Mouse (Mus musculus) hindbrain, embryonic 13.5 days (tissue): ENCODE data around the gene Zfp189. TPM values are rescaled to one million over a fixed set of nuclear protein-coding genes. Genes with fewer than 3 reads are reported as not detected.
A peak's percentile ranks its signal among the peaks of the same experiment; 100 is the strongest.
"Not testable (repeated sequence)": the region's sequence is repeated elsewhere in the genome, so short reads cannot be mapped to it uniquely, and the experiment has no call there.

Source experiments
- ATAC-seq: fragments of 200-750 bp; cut with Nextera tagmentation; 2 replicates; pipeline ENCODE4 v1.8.0; 2017; ENCODE audit warnings: moderate TSS enrichment; ENCODE audit not compliant: low FRiP score
- H3K27ac ChIP-seq: fragments of 300-500 bp; sonication (generic); 2 replicates; pipeline ENCODE4 v1.5.1; 2015; ENCODE audit warnings: inconsistent platforms, mild to moderate bottlenecking, moderate library complexity
- H3K27me3 ChIP-seq: fragments of 300-500 bp; sonication (generic); 2 replicates; pipeline ENCODE4 v1.6.1; 2015; ENCODE audit warnings: mild to moderate bottlenecking, inconsistent platforms
- H3K36me3 ChIP-seq: fragments of 300-500 bp; sonication (generic); 2 replicates; pipeline ENCODE4 v1.6.1; 2015; ENCODE audit warnings: mild to moderate bottlenecking, inconsistent platforms
- H3K4me1 ChIP-seq: fragments of 300-500 bp; sonication (generic); replicated peaks from 2 replicates; pipeline ENCODE4 v1.6.1; 2015; ENCODE audit warnings: inconsistent platforms
- H3K4me2 ChIP-seq: fragments of 300-500 bp; sonication (generic); 2 replicates; pipeline ENCODE4 v1.6.1; 2015; ENCODE audit warnings: inconsistent platforms, mild to moderate bottlenecking, moderate library complexity
- H3K4me3 ChIP-seq: fragments of 300-500 bp; sonication (generic); 2 replicates; pipeline ENCODE4 v1.5.1; 2015; ENCODE audit warnings: mild to moderate bottlenecking, inconsistent platforms
- H3K9ac ChIP-seq: fragments of 300-500 bp; sonication (generic); 2 replicates; pipeline ENCODE4 v1.6.1; 2015; ENCODE audit warnings: mild to moderate bottlenecking, inconsistent platforms
- H3K9me3 ChIP-seq: fragments of 300-500 bp; sonication (generic); 2 replicates; pipeline ENCODE4 v1.6.1; 2016; ENCODE audit warnings: inconsistent platforms
- WGBS: fragments of 180-500 bp; shearing (Covaris S2); methylation state at CpG from one replicate; pipeline ENCODE4 v1.1.7; 2015; 5-methylcytosine and 5-hydroxymethylcytosine counted together
- polyA plus RNA-seq: library from polyadenylated mRNA; unstranded; fragments of >200 nt; fragmentation: Nextera tagmentation; extraction: Ambion mirVana; gene quantifications from 2 replicates; pipeline ENCODE4 v1.2.1, GENCODE M21; 2015

The Zfp189 gene
- polyA plus RNA-seq: 13.5 and 13.7 TPM in 2 replicates

DNA sequence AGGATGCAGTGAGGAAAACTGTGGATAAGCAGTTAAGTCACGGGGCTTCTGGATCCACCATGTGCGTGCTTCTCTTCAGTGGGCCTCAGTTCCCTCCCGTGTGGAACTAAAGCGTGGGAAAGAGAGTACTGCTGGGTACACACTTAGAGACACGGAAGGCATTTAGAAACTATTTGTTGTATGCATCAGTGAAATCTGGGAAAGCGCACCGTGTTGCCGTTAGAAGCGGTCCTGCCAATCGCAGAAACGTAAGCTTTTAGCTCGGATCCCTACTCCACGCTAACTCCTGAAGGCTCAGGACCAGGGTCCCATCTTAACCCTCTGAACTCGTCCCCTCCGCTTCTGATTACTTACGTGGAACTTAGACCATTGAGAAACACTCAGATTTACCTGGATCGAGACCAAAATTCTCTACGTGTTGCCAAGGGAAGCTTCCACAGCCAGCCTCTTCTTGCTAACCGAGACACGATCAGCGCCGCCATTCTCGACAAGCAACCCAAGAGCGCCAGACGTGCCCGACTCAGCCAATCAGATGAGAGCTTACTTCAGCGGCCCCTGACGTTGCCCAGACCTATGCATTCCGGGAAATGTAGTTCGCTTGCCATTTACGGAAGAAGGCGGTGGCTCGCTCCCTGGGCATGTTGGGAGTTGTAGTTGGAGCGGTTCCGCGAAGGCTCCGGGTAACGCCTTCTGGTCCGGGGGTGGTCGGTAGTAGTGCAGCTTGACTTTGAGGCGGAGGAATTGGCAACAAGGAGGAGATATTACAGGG is at the start of gene Zfp189, which contains the start of gene Mrpl50:
Gene Zfp189 (plus strand): TSS at position 605 of the 769 bp plus-strand sequence.
Gene Mrpl50 (minus strand): TSS at position 522 of the 769 bp plus-strand sequence.
- Histone ChIP-seq H3K4me2 (peak within 1 kb of the TSS; percentile 79), H3K9ac (peak within 1 kb of the TSS; percentile 84), H3K36me3 (peaks cover 18% of the 10 kb centered on the region), H3K27ac (peak within 1 kb of the TSS; percentile 69), H3K4me3 (peak within 1 kb of the TSS; percentile 61), H3K27me3 (no peaks in the 10 kb centered on the region), H3K4me1 (peaks cover 37% of the 10 kb centered on the region), H3K9me3 (no peaks in the 10 kb centered on the region)
- WGBS: under 1% methylated on average over 41 of the region's 41 CpGs
- peak; percentile 99 for ATAC-seq

DNA sequence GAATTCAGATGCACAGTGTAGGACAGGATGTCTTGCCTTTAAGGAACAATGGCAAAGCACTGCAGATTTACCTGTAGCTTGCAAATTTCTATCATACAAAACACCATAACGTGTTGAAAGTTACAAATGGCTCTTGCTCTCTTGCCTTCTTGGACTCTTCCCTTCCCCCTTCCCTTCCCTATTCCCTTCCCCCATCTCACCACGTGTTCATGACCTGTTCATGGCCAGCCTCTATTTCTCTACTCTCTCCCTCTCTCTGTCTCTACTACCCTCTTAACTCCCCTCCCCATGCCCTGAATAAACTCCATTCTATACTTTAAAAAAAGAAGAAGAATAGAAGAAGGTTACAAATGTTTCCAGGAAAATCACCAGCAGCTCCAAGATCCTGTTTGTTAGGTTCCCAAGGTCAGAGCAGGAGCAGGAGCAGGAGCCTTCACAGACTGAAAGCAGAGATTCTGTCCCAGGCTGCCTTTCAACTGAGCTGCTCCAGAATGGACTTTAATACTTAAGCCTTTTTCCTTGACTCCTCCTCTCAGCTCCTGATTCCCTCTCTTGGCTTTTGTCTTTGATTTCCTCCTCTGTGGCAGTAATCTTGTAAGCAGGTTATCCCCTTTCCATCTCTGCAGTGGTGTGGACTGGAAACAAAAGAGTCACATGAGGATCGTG is 47.4 kb upstream of the Zfp189 start, which contains the start of gene Acnat1:
Gene Acnat1 (minus strand): TSS at position 478 of the 666 bp plus-strand sequence.
- WGBS: 59% methylated on average over 3 of the region's 3 CpGs
- H3K27me3 ChIP-seq: no peaks in the 10 kb centered on the region
- ATAC-seq: no peak

DNA sequence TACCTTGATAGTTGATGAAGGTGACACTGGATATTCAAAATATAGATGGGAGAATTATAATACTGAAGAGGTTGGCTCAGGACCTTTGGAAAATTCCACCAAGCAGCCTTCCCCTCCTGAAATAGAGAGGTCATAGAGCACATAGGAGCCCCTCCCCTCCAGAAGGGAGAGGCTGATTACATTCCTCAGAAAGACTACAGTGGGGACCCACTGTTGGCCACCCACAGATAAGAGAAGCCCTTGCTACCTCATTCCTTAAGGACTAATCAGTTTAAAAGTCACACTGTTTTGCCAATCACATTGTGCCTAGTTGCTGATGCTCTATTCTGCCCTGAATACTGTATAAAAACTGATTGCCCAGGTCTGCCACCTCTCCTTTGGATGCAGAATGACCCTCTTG is 46.4 kb upstream of the Zfp189 start:
- Histone ChIP-seq H3K4me2 (no peak overlapping the region), H3K36me3 (no peaks in the 10 kb centered on the region), H3K4me3 (no peak overlapping the region), H3K27ac (no peak overlapping the region), H3K9ac (no peak overlapping the region), H3K4me1 (peaks cover 6% of the 10 kb centered on the region; the same call in 1 of the 2 replicates), H3K27me3 (no peaks in the 10 kb centered on the region), H3K9me3 (no peaks in the 10 kb centered on the region)
- ATAC-seq: no peak

More for the DNA sequence above, 47.4 kb upstream of the Zfp189 start, which contains the start of gene Acnat1:
- H3K4me1 ChIP-seq: peaks cover 5% of the 10 kb centered on the region; the same call in 1 of the 2 replicates
- H3K27ac ChIP-seq: no peak within 1 kb of the TSS
- no peak within 1 kb of the TSS for H3K4me3 ChIP-seq
- no peaks in the 10 kb centered on the region for H3K9me3 ChIP-seq
- H3K36me3 ChIP-seq: no peaks in the 10 kb centered on the region
- no peak within 1 kb of the TSS for H3K4me2 ChIP-seq
- no peak within 1 kb of the TSS for H3K9ac ChIP-seq

DNA sequence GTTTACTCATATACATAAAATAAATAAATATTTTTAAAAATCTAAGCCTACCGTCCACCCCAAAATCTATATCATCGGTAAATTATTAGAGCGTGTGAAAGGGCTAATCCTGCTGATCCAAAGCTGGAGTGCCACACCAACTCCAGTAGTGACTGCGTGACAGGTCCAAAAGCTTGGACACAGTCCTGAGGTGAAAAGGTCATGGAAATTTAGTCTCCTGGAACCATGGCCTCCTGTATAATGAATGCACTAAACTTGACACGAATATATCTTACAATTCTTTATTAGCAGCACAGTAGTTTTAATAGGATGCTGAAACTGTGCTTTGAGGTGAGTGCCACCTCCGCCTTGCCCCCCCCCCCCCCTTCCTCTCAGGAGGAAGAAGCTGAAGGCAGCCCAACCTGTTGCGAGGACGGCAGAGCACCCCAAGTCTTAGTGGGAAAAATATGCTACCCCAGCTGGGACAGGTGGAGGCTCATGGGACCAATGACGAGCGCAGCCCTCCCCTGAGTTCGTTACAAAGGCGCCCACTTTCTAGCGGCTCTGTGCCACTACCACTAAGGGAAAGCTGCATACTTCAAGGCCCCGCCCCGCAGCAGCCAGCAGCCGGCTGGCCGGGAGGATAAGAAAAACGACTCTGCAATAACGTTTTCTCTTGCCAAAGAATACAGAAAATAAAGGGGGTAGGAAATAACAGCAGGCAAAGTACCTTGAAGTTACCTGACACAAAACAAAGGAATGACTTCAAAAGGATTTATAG is 42.7 kb upstream of the Zfp189 start:
- Histone ChIP-seq H3K27ac (no peak overlapping the region), H3K4me3 (peak overlapping the region; percentile 7; the same call in 1 of the 2 replicates), H3K4me1 (peaks cover 6% of the 10 kb centered on the region; the same call in 1 of the 2 replicates), H3K27me3 (0 out of 2 replicates have a peak, but pooled peaks cover 4% of the 10 kb centered on the region), H3K9ac (no peak overlapping the region), H3K36me3 (no peaks in the 10 kb centered on the region), H3K4me2 (peak overlapping the region; percentile 44), H3K9me3 (no peaks in the 10 kb centered on the region)
- 21% methylated on average over 19 of the region's 19 CpGs for WGBS
- ATAC-seq: peak; percentile 66

DNA sequence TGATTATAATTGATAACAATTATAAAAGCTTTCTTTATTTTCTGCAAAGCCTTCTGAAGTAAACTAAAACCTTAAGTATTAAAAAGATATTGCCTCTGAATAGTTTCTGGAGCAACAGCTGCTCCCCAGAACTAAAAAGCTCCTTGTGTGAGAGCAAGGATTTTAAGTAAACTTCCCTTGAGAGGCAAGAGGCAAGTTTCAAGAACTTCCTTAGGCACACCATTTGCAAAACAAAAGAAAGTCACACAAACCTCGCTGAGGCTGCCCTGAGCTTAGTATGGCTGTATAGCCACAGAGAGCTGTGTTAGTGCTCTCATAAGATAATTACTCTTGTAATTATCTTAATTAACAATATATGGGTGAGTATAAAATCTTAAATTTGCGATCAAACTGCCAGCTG is 41.9 kb upstream of the Zfp189 start:
- H3K27me3 ChIP-seq, H3K4me1 ChIP-seq, H3K36me3 ChIP-seq, ATAC-seq, H3K9me3 ChIP-seq, H3K4me3 ChIP-seq, H3K4me2 ChIP-seq, H3K27ac ChIP-seq, H3K9ac ChIP-seq: not testable (repeated sequence)
- WGBS: 16% methylated on average over 2 of the region's 2 CpGs

DNA sequence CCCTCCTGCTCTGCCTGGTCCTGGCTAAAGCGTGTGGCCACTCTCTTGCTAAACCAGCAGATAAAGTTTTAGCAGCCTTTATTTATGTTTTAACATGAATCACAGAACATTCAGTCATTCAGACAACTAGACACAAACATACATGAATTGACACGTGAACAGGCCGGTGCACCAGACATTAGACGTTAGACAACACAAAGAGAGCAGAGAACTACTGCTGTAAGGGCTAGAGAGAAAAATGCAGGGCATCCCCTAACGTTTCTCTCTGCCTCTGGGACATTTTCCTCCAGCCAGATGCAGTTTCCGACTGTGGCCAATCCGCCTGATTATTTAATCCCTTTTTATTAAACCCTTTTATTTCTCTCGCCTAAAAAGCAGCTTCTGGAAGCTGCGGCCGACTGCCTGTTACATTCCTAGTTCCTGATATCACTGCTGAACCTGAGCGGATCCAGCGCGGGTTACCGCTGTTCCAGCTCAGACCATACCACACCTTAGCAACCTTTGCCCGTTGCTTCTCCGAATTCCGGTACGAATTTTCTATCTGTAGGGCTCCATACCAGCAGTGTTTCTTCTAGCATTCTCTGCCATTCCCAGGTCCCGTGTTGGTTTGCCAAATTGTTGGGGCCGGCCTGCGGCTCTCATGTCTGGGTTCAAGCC is 40.7 kb upstream of the Zfp189 start:
- WGBS: 27% methylated on average over 21 of the region's 21 CpGs
- H3K4me2 ChIP-seq: peak overlapping the region; percentile 18
- no peaks in the 10 kb centered on the region for H3K36me3 ChIP-seq
- H3K4me3 ChIP-seq: no peak overlapping the region
- no peaks in the 10 kb centered on the region for H3K9me3 ChIP-seq
- H3K4me1 ChIP-seq: peaks cover 6% of the 10 kb centered on the region; the same call in 1 of the 2 replicates
- ATAC-seq: no peak
- H3K27me3 ChIP-seq: 0 out of 2 replicates have a peak, but pooled peaks cover 4% of the 10 kb centered on the region
- no peak overlapping the region for H3K9ac ChIP-seq
- H3K27ac ChIP-seq: no peak overlapping the region

DNA sequence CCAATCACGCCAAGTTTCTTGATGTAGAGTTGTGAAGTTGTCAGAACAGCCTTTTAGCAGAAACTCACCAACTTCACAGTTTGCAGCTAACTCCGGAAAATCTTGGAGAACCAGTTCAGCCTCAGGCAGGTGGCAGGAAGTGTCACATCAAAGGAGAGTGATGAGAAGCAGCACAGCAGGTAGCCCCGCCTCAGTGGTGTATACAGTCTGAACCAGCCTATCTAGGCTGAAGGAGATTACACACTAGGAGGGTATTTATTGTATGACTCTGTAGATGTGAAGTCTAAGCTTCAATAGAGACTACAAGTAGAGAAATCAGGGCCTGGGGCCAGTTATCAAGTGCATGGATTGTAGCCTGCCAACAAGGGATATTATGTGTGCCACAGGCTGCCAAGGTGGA is 40.1 kb upstream of the Zfp189 start:
- WGBS: 57% methylated on average over 3 of the region's 3 CpGs
- Histone ChIP-seq H3K27me3 (0 out of 2 replicates have a peak, but pooled peaks cover 4% of the 10 kb centered on the region), H3K4me3 (no peak overlapping the region), H3K36me3 (no peaks in the 10 kb centered on the region), H3K27ac (no peak overlapping the region), H3K9ac (no peak overlapping the region), H3K4me1 (peaks cover 6% of the 10 kb centered on the region; the same call in 1 of the 2 replicates), H3K9me3 (no peaks in the 10 kb centered on the region), H3K4me2 (no peak overlapping the region)
- ATAC-seq: no peak

DNA sequence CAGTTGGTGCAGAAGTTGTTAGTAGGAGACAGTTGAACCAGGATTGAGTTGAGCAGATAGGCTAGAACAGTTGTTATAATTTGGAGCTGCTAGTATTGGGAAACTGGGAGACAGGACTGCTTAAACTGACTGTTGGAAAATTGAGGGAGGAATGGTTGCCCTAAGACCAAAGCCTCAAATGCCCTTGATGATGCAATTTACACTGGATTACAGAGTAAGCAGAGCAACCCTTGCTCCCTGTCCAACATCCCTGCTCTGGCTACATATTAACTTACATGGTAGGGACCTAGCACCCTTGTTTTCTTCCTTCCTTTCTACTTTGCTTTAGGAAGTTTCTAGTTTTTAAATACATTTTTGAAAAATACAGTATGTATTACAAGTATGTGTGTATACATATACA is 35.5 kb upstream of the Zfp189 start:
- H3K4me2 ChIP-seq: no peak overlapping the region
- ATAC-seq: no peak

DNA sequence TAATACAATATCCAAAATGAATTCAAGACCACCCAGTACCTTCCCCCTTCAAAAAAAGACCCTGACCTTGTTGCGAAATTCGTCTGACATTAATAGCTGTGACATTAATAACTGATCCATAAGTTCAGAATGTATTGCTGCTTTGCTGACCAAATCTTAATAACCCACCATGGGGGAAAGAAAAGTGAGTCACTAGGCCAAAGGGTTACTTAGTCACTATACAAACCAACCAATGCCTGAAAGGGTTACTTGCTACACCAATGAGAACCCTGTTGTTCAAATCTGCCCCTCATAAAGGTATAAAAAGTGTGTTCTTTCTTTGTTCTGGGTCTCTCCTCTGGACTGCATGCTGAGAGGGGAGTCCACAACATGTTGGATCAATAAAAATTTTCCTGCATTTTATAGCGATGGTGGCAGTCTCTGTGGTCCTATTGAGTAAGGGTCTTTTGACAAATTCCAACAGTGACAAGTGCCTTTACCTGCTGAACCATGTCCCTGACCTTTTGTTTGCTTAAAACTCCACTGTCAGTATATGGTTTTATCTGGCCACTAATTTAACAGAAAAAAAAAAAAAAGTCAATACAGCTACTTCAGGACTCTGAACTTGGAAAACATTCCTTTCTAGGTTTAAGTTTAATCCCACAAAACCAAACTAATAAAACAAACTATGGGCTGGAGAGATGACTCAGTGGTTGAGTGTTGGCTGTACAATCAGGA is 34.9 kb upstream of the Zfp189 start:
- H3K27ac ChIP-seq, H3K9me3 ChIP-seq, H3K4me3 ChIP-seq, H3K4me1 ChIP-seq, H3K9ac ChIP-seq, H3K27me3 ChIP-seq, ATAC-seq, H3K4me2 ChIP-seq, H3K36me3 ChIP-seq: not testable (repeated sequence)
- 81% methylated on average over 3 of the region's 3 CpGs for WGBS

More for the DNA sequence above, 35.5 kb upstream of the Zfp189 start:
- H3K9ac ChIP-seq: no peak overlapping the region
- H3K9me3 ChIP-seq: no peaks in the 10 kb centered on the region
- no peak overlapping the region for H3K4me3 ChIP-seq
- no peaks in the 10 kb centered on the region for H3K4me1 ChIP-seq
- no peaks in the 10 kb centered on the region for H3K36me3 ChIP-seq
- no peak overlapping the region for H3K27ac ChIP-seq
- 0 out of 2 replicates have a peak, but pooled peaks cover 4% of the 10 kb centered on the region for H3K27me3 ChIP-seq

DNA sequence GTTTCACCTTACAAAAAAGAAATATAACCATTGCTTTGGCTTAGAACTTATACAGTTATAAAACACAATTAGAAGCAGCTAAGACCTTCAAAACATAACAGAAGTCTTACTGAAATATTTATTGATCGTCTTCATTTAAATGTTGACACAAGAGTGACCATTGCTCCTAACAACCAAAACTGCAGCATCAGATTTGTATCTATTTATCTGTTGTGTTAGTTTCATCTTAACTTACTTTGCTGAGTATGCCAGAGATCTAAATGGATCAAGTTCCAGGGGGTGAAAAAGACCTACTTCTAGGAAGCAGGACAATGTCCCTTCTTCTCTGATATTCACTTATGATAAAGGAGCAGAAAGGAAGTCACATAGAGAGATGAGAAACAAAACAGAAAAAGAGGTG is 17.4 kb upstream of the Zfp189 start:
- H3K9me3 ChIP-seq: no peaks in the 10 kb centered on the region
- no peaks in the 10 kb centered on the region for H3K4me1 ChIP-seq
- no peak overlapping the region for H3K4me3 ChIP-seq
- H3K27me3 ChIP-seq: no peaks in the 10 kb centered on the region
- H3K27ac ChIP-seq: no peak overlapping the region
- no peak overlapping the region for H3K9ac ChIP-seq
- no peaks in the 10 kb centered on the region for H3K36me3 ChIP-seq
- no peak for ATAC-seq
- H3K4me2 ChIP-seq: no peak overlapping the region
- WGBS: 88% methylated on average over 1 of the region's 1 CpGs

DNA sequence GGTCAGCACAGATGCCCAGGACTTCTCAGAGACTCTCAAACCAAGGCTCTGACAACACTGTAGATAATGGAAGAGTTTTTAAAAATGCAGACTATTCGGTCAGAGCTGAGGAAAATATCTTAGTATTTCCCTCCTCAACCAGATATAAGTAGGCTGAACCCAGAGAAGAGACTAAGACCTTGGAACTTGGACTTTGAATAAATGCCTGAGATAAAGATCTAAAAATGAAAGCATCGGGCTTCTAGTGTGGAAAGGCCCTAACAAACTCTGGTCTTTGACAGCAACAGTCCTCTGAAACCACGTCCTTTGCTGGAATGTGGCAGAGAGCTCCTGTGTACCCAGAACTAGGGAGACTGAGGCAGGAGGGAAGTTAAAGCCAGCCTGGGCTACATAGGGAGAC is 14.6 kb upstream of the Zfp189 start, which contains the start of gene Baat:
Gene Baat (minus strand): TSS at position 172 of the 400 bp plus-strand sequence.
- H3K9ac ChIP-seq: no peak within 1 kb of the TSS
- no peaks in the 10 kb centered on the region for H3K9me3 ChIP-seq
- no peak within 1 kb of the TSS for H3K4me3 ChIP-seq
- no peaks in the 10 kb centered on the region for H3K36me3 ChIP-seq
- WGBS: 82% methylated on average over 3 of the region's 3 CpGs
- no peak for ATAC-seq
- H3K4me2 ChIP-seq: no peak within 1 kb of the TSS
- H3K27me3 ChIP-seq: no peaks in the 10 kb centered on the region
- no peak within 1 kb of the TSS for H3K27ac ChIP-seq
- H3K4me1 ChIP-seq: no peaks in the 10 kb centered on the region
